Mouse (Mus musculus): ENCODE measurements around the gene Acy3. TPM values are rescaled to one million over a fixed set of nuclear protein-coding genes. Genes with fewer than 3 reads are reported as not detected.
A peak's percentile ranks its signal among the peaks of the same experiment; 100 is the strongest.

Acy3 gene
- total and polyA plus RNA-seq, 3 experiments: 5.9 to 12.1 TPM; not detected in 1

GRCm38 (mm10) chr19:4015635-4016034 lies 29.3 kb downstream of the Acy3 start:
- no peaks in the 10 kb centered on the region for H3K27me3 ChIP-seq (ENCODE audit: control insufficient read depth in 1 of 2, insufficient read depth in 2 of 2, low read length in 2 of 2)
- no peak overlapping the region for H3K4me3 ChIP-seq (ENCODE audit: control insufficient read depth in 1 of 2, insufficient read depth in 1 of 2, low read depth in 2 of 2, low read length in 2 of 2)
- DNase-seq (ENCODE audit: low read depth, low spot score): no peak
- no peak overlapping the region for H3K9ac ChIP-seq (ENCODE audit: control insufficient read depth, low read depth, low read length, poor library complexity, severe bottlenecking)
- peak; percentile 43; the same call in 1 of the 2 replicates for TF ChIP-seq USF1 (IDR thresholded peaks at IDR 0.05; ENCODE audit: low read depth, low read length)
- no peak for TF ChIP-seq HCFC1 (IDR thresholded peaks at IDR 0.05; ENCODE audit: low read depth, low read length)
- no peak for TF ChIP-seq USF2 (IDR thresholded peaks at IDR 0.05; ENCODE audit: borderline replicate concordance in 1 of 2, insufficient read depth in 1 of 2, low read depth in 1 of 2, low read length in 2 of 2)
- peaks cover 0 to 10% of the 10 kb centered on the region in 2 experiments; a peak in 2 of 4 replicates for H3K4me1 ChIP-seq (ENCODE audit: control insufficient read depth in 1 of 2, insufficient read depth in 2 of 2, low read length in 2 of 2)
- H3K79me2 ChIP-seq (ENCODE audit: control insufficient read depth, insufficient read depth, low read length, poor library complexity): peaks cover 10% of the 10 kb centered on the region
- peaks cover 0 to 8% of the 10 kb centered on the region in 2 experiments; a peak in 2 of 4 replicates for H3K36me3 ChIP-seq (ENCODE audit: control insufficient read depth in 1 of 2, insufficient read depth in 2 of 2, low read length in 2 of 2)
- H3K27ac ChIP-seq (ENCODE audit: control insufficient read depth, low read depth, low read length): no peak overlapping the region
- no peaks in the 10 kb centered on the region for H3K9me3 ChIP-seq (replicated peaks; ENCODE audit: insufficient read depth, low read length)

- Histone ChIP-seq H3K27ac (ENCODE audit: control insufficient read depth, low read depth, low read length) (no peak overlapping the region), H3K27me3 (ENCODE audit: control insufficient read depth in 1 of 2, insufficient read depth in 2 of 2, low read length in 2 of 2) (no peaks in the 10 kb centered on the region), H3K9me3 (replicated peaks; ENCODE audit: insufficient read depth, low read length) (no peaks in the 10 kb centered on the region), H3K4me1 (ENCODE audit: control insufficient read depth in 1 of 2, insufficient read depth in 2 of 2, low read length in 2 of 2) (peaks cover 0 to 3% of the 10 kb centered on the region in 2 experiments; a peak in 2 of 4 replicates), H3K9ac (ENCODE audit: control insufficient read depth, low read depth, low read length, poor library complexity, severe bottlenecking) (peak overlapping the region; percentile 46; the same call in 1 of the 2 replicates), H3K4me3 (ENCODE audit: control insufficient read depth in 1 of 2, insufficient read depth in 1 of 2, low read depth in 2 of 2, low read length in 2 of 2) (peak overlapping the region; percentile 33 to 75; a peak in 2 of 4 replicates), H3K79me2 (ENCODE audit: control insufficient read depth, insufficient read depth, low read length, poor library complexity) (no peaks in the 10 kb centered on the region; the same call in 1 of the 2 replicates), H3K36me3 (ENCODE audit: control insufficient read depth in 1 of 2, insufficient read depth in 2 of 2, low read length in 2 of 2) (no peaks in the 10 kb centered on the region)
- TF ChIP-seq ZNF384 (IDR thresholded peaks at IDR 0.05; ENCODE audit: low read depth, low read length) (peak; percentile 73), NELFE (IDR thresholded peaks at IDR 0.05; ENCODE audit: low read depth, low read length) (no peak)
- no peak for DNase-seq (ENCODE audit: low read depth, low spot score)
Measured at GRCm38 (mm10) chr19:4017921-4018587, 31.7 kb downstream of the Acy3 start.

GRCm38 (mm10) chr19:4018743-4019583 lies 32.6 kb downstream of the Acy3 start:
- Histone ChIP-seq H3K9me3 (replicated peaks; ENCODE audit: insufficient read depth, low read length) (no peaks in the 10 kb centered on the region), H3K4me3 (ENCODE audit: control insufficient read depth in 1 of 2, insufficient read depth in 1 of 2, low read depth in 2 of 2, low read length in 2 of 2) (peak overlapping the region; percentile 33 to 75), H3K36me3 (ENCODE audit: control insufficient read depth in 1 of 2, insufficient read depth in 2 of 2, low read length in 2 of 2) (no peaks in the 10 kb centered on the region), H3K9ac (ENCODE audit: control insufficient read depth, low read depth, low read length, poor library complexity, severe bottlenecking) (peak overlapping the region; percentile 46), H3K27ac (ENCODE audit: control insufficient read depth, low read depth, low read length) (no peak overlapping the region), H3K79me2 (ENCODE audit: control insufficient read depth, insufficient read depth, low read length, poor library complexity) (no peaks in the 10 kb centered on the region), H3K27me3 (ENCODE audit: control insufficient read depth in 1 of 2, insufficient read depth in 2 of 2, low read length in 2 of 2) (no peaks in the 10 kb centered on the region), H3K4me1 (ENCODE audit: control insufficient read depth in 1 of 2, insufficient read depth in 2 of 2, low read length in 2 of 2) (peaks cover 0 to 3% of the 10 kb centered on the region in 2 experiments; a peak in 2 of 4 replicates)
- DNase-seq (ENCODE audit: low read depth, low spot score): peak; percentile 90
- peak; percentile 44; the same call in 1 of the 2 replicates for TF ChIP-seq MYC (IDR thresholded peaks at IDR 0.05; ENCODE audit: low read depth, low read length)
- TF ChIP-seq MEF2A (IDR thresholded peaks at IDR 0.05; ENCODE audit: extremely low read depth, insufficient replicate concordance, low read depth, low read length, poor library complexity, severe bottlenecking): no peak
- no peak for TF ChIP-seq CHD1 (IDR thresholded peaks at IDR 0.05; ENCODE audit: low read depth, low read length)
- TF ChIP-seq ZNF384 (IDR thresholded peaks at IDR 0.05; ENCODE audit: low read depth, low read length): 0 out of 2 replicates have a peak, but pooled peaks have one; percentile 19
- no peak for TF ChIP-seq UBTF (IDR thresholded peaks at IDR 0.05; ENCODE audit: borderline replicate concordance, insufficient read depth, low read depth, low read length)
- no peak for TF ChIP-seq NELFE (IDR thresholded peaks at IDR 0.05; ENCODE audit: low read depth, low read length)
- TF ChIP-seq TCF12 (IDR thresholded peaks at IDR 0.05; ENCODE audit: low read depth, low read length): no peak
- peak; percentile 68 to 98 (median 89) for TF ChIP-seq CTCF (IDR thresholded peaks at IDR 0.05 in 2 of 3, conservative IDR thresholded peaks at IDR 0.05 in 1 of 3; ENCODE audit: control insufficient read depth in 1 of 3, insufficient read depth in 1 of 3, low read depth in 2 of 3, low read length in 3 of 3, poor library complexity in 1 of 3, severe bottlenecking in 1 of 3)
- TF ChIP-seq MYB (IDR thresholded peaks at IDR 0.05; ENCODE audit: low read depth, low read length): no peak
- peak; percentile 96 for TF ChIP-seq SMC3 (IDR thresholded peaks at IDR 0.05; ENCODE audit: low read depth, low read length)
- 0 out of 2 replicates have a peak, but pooled peaks have one; percentile 9 for TF ChIP-seq MAFK (IDR thresholded peaks at IDR 0.05; ENCODE audit: borderline replicate concordance, low read depth, low read length)
- TF ChIP-seq EP300 (IDR thresholded peaks at IDR 0.05; ENCODE audit: low read depth in 1 of 2, low read length in 2 of 2): no peak
- no peak for TF ChIP-seq JUND (IDR thresholded peaks at IDR 0.05; ENCODE audit: low read depth, low read length)
- no peak for TF ChIP-seq KAT2A (conservative IDR thresholded peaks at IDR 0.05; ENCODE audit: low read depth, low read length)
- 0 out of 2 replicates have a peak, but pooled peaks have one; percentile 35 for TF ChIP-seq USF1 (IDR thresholded peaks at IDR 0.05; ENCODE audit: low read depth, low read length)
- TF ChIP-seq NRF1 (IDR thresholded peaks at IDR 0.05; ENCODE audit: insufficient read depth, low read depth, low read length, poor library complexity, severe bottlenecking): no peak
- TF ChIP-seq ELF1 (IDR thresholded peaks at IDR 0.05; ENCODE audit: low read depth, low read length): no peak

Measured in MEL (cell line).